Mouse (Mus musculus) brain, adult 2 months (tissue): Measurements from ENCODE around the gene Ddost.
"Not testable (repeated sequence)": the region's sequence is repeated elsewhere in the genome, so short reads cannot be mapped to it uniquely, and the experiment has no call there.

Source experiments
- DNase-seq: peaks from one replicate; pipeline ENCODE4 v3.0.0; 2011; ENCODE audit warnings: low read depth, low spot score

The Ddost gene

GRCm38 (mm10) chr4:138310311-138310910 lies 5.9 kb downstream of the Ddost start:
- no peak for DNase-seq

- no peak for DNase-seq
These were observed 7.1 kb downstream of the Ddost start for GRCm38 (mm10) chr4:138311595-138311994.

- DNase-seq: no peak
These were observed 7.6 kb downstream of the Ddost start for GRCm38 (mm10) chr4:138312105-138312504.

- no peak for DNase-seq
These were observed 8.5 kb downstream of the Ddost start for GRCm38 (mm10) chr4:138313021-138313420.

GRCm38 (mm10) chr4:138313795-138314194 lies 9.3 kb downstream of the Ddost start:
- peak; percentile 52 for DNase-seq

GRCm38 (mm10) chr4:138315781-138316180 lies 11.3 kb downstream of the Ddost start:
- peak; percentile 40 for DNase-seq

- no peak for DNase-seq
These were observed 11.8 kb downstream of the Ddost start for GRCm38 (mm10) chr4:138316369-138316768.

GRCm38 (mm10) chr4:138318509-138319266 lies 14.2 kb downstream of the Ddost start:
- DNase-seq: peak; percentile 67

GRCm38 (mm10) chr4:138319508-138319907 lies 15.0 kb downstream of the Ddost start:
- DNase-seq: peak; percentile 94

GRCm38 (mm10) chr4:138320711-138321110 lies 16.2 kb downstream of the Ddost start:
- DNase-seq: no peak

GRCm38 (mm10) chr4:138321488-138321887 lies 17.0 kb downstream of the Ddost start:
- no peak for DNase-seq

- DNase-seq: peak; percentile 48
These were observed 18.2 kb downstream of the Ddost start for GRCm38 (mm10) chr4:138322692-138323091.

- peak; percentile 38 for DNase-seq
These were observed 19.2 kb downstream of the Ddost start for GRCm38 (mm10) chr4:138323753-138324152.

GRCm38 (mm10) chr4:138324451-138324850 lies 19.9 kb downstream of the Ddost start:
- no peak for DNase-seq

- DNase-seq: peak; percentile 94
These were observed 21.0 kb downstream of the Ddost start for GRCm38 (mm10) chr4:138325466-138326076.

GRCm38 (mm10) chr4:138326077-138326695 lies 21.7 kb downstream of the Ddost start, which contains the start of gene Pink1:
TSS of gene Pink1 (minus strand) at chr4:138326307.
- peak; percentile 92 for DNase-seq

- not testable (repeated sequence) for DNase-seq
These were observed 22.6 kb downstream of the Ddost start for GRCm38 (mm10) chr4:138327155-138327554.

GRCm38 (mm10) chr4:138327891-138328470 lies 23.5 kb downstream of the Ddost start:
- no peak for DNase-seq

GRCm38 (mm10) chr4:138330264-138330671 lies 25.7 kb downstream of the Ddost start:
- DNase-seq: peak; percentile 39

- peak; percentile 70 for DNase-seq
These were observed 27.1 kb downstream of the Ddost start for GRCm38 (mm10) chr4:138331647-138332046.

GRCm38 (mm10) chr4:138333135-138333534 lies 28.6 kb downstream of the Ddost start:
- no peak for DNase-seq

GRCm38 (mm10) chr4:138335036-138335435 lies 30.5 kb downstream of the Ddost start:
- peak; percentile 55 for DNase-seq
